Mouse (Mus musculus): ENCODE results near the gene Ank2. TPM values are rescaled to one million over a fixed set of nuclear protein-coding genes. Genes with fewer than 3 reads are reported as not detected.

The Ank2 gene
- polyA plus RNA-seq, 1 experiment from 2014 or later, result 32.2 TPM

DNA sequence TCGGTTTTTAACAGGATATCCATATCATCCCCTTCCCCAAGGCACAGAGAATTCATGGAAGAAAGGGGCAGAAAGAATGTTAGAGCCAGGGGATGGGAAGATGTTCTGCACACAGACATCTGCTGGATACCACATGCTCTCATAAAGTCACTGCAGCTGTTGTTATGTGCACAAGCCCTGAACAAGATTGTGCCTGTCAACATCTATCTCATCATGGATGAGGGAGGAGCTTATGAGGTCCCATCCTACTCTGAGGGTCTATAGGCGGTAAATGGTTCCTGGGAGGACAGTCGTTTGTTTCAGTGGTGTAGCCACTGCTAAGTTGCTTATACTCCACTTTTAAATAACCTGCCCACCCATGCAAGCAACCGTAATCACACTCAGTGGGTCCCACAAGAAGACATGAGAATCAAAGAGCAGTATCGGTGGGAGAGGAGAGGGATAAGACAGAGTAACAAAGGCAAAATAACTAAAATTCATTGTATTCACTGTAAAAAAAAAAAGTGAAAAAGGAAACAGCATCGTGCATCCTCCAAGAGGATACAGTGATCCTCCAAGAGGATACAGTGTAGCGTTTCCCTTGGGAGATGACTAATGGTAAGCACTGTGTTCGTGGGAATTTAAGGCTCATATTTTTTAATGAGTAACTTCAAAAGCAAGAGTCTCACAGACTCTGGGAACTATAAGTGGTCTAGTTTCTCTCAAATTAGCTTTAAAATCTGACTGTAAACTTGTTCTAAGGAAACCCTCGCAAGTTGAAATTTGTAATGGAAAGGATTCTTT, 136.3 kb downstream of the Ank2 start:
- no peak for DNase-seq (ENCODE audit: low spot score)
- Histone ChIP-seq H3K9me3 (no peaks in the 10 kb centered on the region), H3K27ac (replicated peaks) (no peak overlapping the region), H3K27me3 (replicated peaks; ENCODE audit: low read depth, poor library complexity, severe bottlenecking) (no peaks in the 10 kb centered on the region), H3K36me3 (replicated peaks) (no peaks in the 10 kb centered on the region), H3K4me3 (no peak overlapping the region), H3K4me1 (peaks cover 7% of the 10 kb centered on the region; the same call in 1 of the 2 replicates)
- 90% methylated on average over 9 of the region's 9 CpGs for WGBS

GRCm38 (mm10) chr3:127361846-127362245, 137.3 kb downstream of the Ank2 start:
- WGBS, result 82% methylated on average over 8 of the region's 8 CpGs
- Histone ChIP-seq H3K27ac (replicated peaks) (no peak overlapping the region), H3K27me3 (replicated peaks; ENCODE audit: low read depth, poor library complexity, severe bottlenecking) (no peaks in the 10 kb centered on the region), H3K4me3 (no peak overlapping the region), H3K36me3 (replicated peaks) (no peaks in the 10 kb centered on the region), H3K4me1 (peaks cover 7% of the 10 kb centered on the region; the same call in 1 of the 2 replicates), H3K9me3 (no peaks in the 10 kb centered on the region)
- no peak for DNase-seq (ENCODE audit: low spot score)

DNA sequence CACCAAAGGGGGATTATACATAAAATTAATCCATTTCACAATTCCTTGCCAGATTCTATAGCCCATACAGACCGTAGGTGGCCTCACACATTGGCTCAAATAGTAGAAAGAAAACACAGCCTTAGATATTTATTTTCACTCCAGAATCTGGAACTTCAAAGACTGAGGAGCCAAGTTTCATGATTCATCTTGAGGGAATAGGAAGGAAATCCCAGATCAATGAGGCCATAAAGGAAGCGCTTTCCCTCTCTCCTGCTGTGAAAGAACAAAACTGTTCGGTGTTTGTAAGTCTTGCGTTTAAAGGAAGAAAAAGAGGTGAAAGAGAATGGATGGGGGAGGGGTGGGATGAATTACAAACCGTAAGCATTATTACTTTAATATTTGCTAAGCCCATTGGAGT, 137.8 kb downstream of the Ank2 start:
- Histone ChIP-seq H3K27me3 (replicated peaks; ENCODE audit: low read depth, poor library complexity, severe bottlenecking) (no peaks in the 10 kb centered on the region), H3K36me3 (replicated peaks) (no peaks in the 10 kb centered on the region), H3K9me3 (no peaks in the 10 kb centered on the region), H3K4me1 (peaks cover 7% of the 10 kb centered on the region; the same call in 1 of the 2 replicates), H3K27ac (replicated peaks) (no peak overlapping the region), H3K4me3 (no peak overlapping the region)
- no peak for DNase-seq (ENCODE audit: low spot score)
- 50% methylated on average over 5 of the region's 5 CpGs for WGBS

GRCm38 (mm10) chr3:127355252-127355651, 143.9 kb downstream of the Ank2 start:
- no peak for DNase-seq (ENCODE audit: low spot score)
- H3K9me3 ChIP-seq, result no peaks in the 10 kb centered on the region
- no peak overlapping the region for H3K27ac ChIP-seq (replicated peaks)
- no peaks in the 10 kb centered on the region for H3K36me3 ChIP-seq (replicated peaks)
- WGBS, result 54% methylated on average over 5 of the region's 5 CpGs
- no peaks in the 10 kb centered on the region for H3K4me1 ChIP-seq
- H3K27me3 ChIP-seq (replicated peaks; ENCODE audit: low read depth, poor library complexity, severe bottlenecking), result no peaks in the 10 kb centered on the region
- no peak overlapping the region for H3K4me3 ChIP-seq

DNA sequence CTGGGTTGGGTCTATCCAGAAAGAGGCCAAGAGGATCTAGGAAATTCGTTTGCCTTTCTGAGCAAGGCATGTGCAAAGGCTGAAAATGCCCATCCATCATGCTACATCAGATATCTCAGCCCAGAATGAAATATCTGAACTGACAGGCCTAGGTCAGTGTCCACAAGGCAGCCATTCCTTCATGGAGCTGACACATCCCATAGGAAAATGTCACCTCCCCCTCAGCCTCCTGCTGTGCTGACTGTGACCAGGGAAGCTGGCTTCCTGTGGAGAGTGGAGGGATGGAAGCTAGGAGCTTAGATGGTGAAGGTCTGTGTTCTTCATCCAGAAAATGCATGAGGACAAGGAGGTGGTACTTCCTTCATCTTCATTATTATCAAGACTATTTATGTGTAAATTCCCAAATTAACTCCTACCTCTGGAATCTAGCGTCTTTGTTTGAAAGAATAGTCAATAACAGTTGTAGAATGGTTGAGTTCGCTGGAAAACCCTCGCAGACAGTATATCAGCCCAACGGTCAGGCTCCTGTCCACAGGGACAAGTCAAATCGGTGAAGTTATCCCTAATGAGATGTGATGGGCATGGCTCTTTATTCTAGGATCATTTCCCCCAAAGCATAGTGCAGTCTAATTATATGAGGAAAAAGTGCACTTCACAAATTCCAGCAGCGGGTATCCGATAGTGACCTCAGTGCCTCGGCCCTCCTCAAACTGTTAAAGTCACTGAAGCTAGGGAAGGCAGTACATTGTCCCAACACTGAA, 148.4 kb downstream of the Ank2 start:
- Histone ChIP-seq H3K4me3 (no peak overlapping the region), H3K9me3 (no peaks in the 10 kb centered on the region; the same call in 1 of the 2 replicates), H3K27me3 (replicated peaks; ENCODE audit: low read depth, poor library complexity, severe bottlenecking) (no peaks in the 10 kb centered on the region), H3K36me3 (replicated peaks) (no peaks in the 10 kb centered on the region), H3K27ac (replicated peaks) (no peak overlapping the region), H3K4me1 (no peaks in the 10 kb centered on the region)
- 85% methylated on average over 9 of the region's 9 CpGs for WGBS
- DNase-seq (ENCODE audit: low spot score), result no peak

- DNase-seq (ENCODE audit: low spot score), result no peak
- H3K36me3 ChIP-seq (replicated peaks), result no peaks in the 10 kb centered on the region
- no peak overlapping the region for H3K4me3 ChIP-seq
- H3K27me3 ChIP-seq (replicated peaks; ENCODE audit: low read depth, poor library complexity, severe bottlenecking), result no peaks in the 10 kb centered on the region
- 74% methylated on average over 7 of the region's 7 CpGs for WGBS
- H3K9me3 ChIP-seq, result no peaks in the 10 kb centered on the region; the same call in 1 of the 2 replicates
- no peaks in the 10 kb centered on the region for H3K4me1 ChIP-seq
- H3K27ac ChIP-seq (replicated peaks), result no peak overlapping the region
Observed at GRCm38 (mm10) chr3:127348926-127349325, 150.2 kb downstream of the Ank2 start.

- H3K4me1 ChIP-seq, result no peaks in the 10 kb centered on the region
Observed at GRCm38 (mm10) chr3:127345860-127346459, 153.2 kb downstream of the Ank2 start.

GRCm38 (mm10) chr3:127341300-127341699, 157.8 kb downstream of the Ank2 start:
- Histone ChIP-seq H3K4me1 (no peaks in the 10 kb centered on the region), H3K27ac (replicated peaks) (no peak overlapping the region), H3K4me3 (no peak overlapping the region), H3K27me3 (replicated peaks; ENCODE audit: low read depth, poor library complexity, severe bottlenecking) (no peaks in the 10 kb centered on the region), H3K36me3 (replicated peaks) (no peaks in the 10 kb centered on the region), H3K9me3 (no peaks in the 10 kb centered on the region)
- 92% methylated on average over 2 of the region's 2 CpGs for WGBS
- DNase-seq (ENCODE audit: low spot score), result no peak

More at GRCm38 (mm10) chr3:127345860-127346459, 153.2 kb downstream of the Ank2 start:
- Histone ChIP-seq H3K27me3 (replicated peaks; ENCODE audit: low read depth, poor library complexity, severe bottlenecking) (no peaks in the 10 kb centered on the region), H3K4me3 (no peak overlapping the region), H3K9me3 (no peaks in the 10 kb centered on the region; the same call in 1 of the 2 replicates), H3K36me3 (replicated peaks) (no peaks in the 10 kb centered on the region), H3K27ac (replicated peaks) (no peak overlapping the region)
- no peak for DNase-seq (ENCODE audit: low spot score)
- WGBS, result 79% methylated on average over 8 of the region's 8 CpGs

DNA sequence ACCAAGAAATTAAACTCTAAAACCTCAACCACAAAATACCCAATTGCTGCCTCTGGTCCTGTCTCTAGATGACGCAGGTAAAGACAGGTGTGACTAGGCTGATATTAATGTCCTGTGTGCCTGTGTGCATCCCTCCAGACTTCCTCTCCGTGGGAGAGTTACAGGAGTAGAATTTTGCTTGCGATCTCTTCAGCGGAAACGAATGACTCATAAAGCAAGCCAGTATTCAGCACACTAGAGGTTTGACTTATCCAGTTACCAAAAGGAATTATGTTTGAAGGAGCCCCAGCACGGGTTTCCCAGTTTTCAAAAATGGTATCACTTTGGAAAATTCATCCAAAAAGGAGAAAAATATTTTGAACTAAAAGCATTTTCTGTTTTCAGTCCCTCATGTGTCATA, 164.3 kb downstream of the Ank2 start:
- H3K4me3 ChIP-seq, result no peak overlapping the region
- H3K27ac ChIP-seq (replicated peaks), result no peak overlapping the region
- no peaks in the 10 kb centered on the region for H3K27me3 ChIP-seq (replicated peaks; ENCODE audit: low read depth, poor library complexity, severe bottlenecking)
- DNase-seq (ENCODE audit: low spot score), result no peak
- WGBS, result 92% methylated on average over 6 of the region's 6 CpGs
- no peaks in the 10 kb centered on the region for H3K36me3 ChIP-seq (replicated peaks)
- no peaks in the 10 kb centered on the region for H3K4me1 ChIP-seq
- H3K9me3 ChIP-seq, result no peaks in the 10 kb centered on the region

- 92% methylated on average over 6 of the region's 6 CpGs for WGBS
- H3K27me3 ChIP-seq (replicated peaks; ENCODE audit: low read depth, poor library complexity, severe bottlenecking), result no peaks in the 10 kb centered on the region
- H3K9me3 ChIP-seq, result no peaks in the 10 kb centered on the region
- H3K36me3 ChIP-seq (replicated peaks), result no peaks in the 10 kb centered on the region
- DNase-seq (ENCODE audit: low spot score), result no peak
- H3K4me1 ChIP-seq, result no peaks in the 10 kb centered on the region
- no peak overlapping the region for H3K27ac ChIP-seq (replicated peaks)
- H3K4me3 ChIP-seq, result no peak overlapping the region
Observed at GRCm38 (mm10) chr3:127331562-127331961, 167.6 kb downstream of the Ank2 start.

DNA sequence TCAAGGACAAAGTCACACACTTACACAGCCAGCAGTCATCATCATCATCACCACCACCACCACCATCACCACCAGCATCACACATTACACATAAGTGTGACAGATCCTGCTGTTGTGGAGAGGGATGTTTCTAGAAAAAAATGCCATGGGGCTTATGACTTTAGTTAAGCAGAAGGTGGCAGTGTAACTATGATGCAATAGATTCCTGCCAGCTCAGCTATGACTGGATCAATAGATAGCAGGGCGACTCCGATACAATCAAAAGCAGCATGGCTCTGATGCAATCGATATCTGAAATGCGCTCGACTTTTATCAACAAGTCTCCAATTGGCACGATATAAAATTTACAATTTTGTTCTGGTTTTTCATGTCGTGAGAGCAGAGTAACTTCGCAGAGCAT, 172.8 kb downstream of the Ank2 start:
- 90% methylated on average over 8 of the region's 8 CpGs for WGBS
- Histone ChIP-seq H3K4me1 (no peaks in the 10 kb centered on the region), H3K4me3 (no peak overlapping the region), H3K27me3 (replicated peaks; ENCODE audit: low read depth, poor library complexity, severe bottlenecking) (no peaks in the 10 kb centered on the region), H3K9me3 (no peaks in the 10 kb centered on the region), H3K27ac (replicated peaks) (no peak overlapping the region), H3K36me3 (replicated peaks) (no peaks in the 10 kb centered on the region)
- no peak for DNase-seq (ENCODE audit: low spot score)

DNA sequence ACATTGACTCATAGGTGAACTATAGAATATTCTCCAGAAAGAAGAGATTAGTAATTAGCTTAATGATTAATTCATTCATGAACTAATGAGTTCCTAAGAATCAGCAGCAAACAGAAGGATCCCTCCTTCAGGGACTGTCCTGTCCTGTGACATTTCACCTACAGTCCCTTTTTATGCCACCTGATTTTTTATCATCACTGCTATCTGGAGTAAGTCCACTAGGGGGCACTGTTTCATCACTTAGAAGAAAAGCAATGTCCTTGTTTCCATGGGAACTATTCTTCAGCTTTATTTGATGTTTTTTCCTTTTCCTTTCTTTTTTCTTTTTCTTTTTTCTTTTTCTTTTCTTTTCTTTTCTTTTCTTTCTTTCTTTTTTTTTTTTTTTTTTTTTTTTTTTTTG, 176.3 kb downstream of the Ank2 start:
- H3K4me3 ChIP-seq, result no peak overlapping the region
- no peaks in the 10 kb centered on the region for H3K4me1 ChIP-seq
- H3K27ac ChIP-seq (replicated peaks), result no peak overlapping the region
- no peaks in the 10 kb centered on the region for H3K36me3 ChIP-seq (replicated peaks)
- no peaks in the 10 kb centered on the region for H3K9me3 ChIP-seq
- peak; percentile 16 for DNase-seq (ENCODE audit: low spot score)
- no peaks in the 10 kb centered on the region for H3K27me3 ChIP-seq (replicated peaks; ENCODE audit: low read depth, poor library complexity, severe bottlenecking)
